Mouse (Mus musculus) intestine, embryonic 14.5 days (tissue): ENCODE data around the gene Stag3. TPM values are rescaled to one million over a fixed set of nuclear protein-coding genes. Genes with fewer than 3 reads are reported as not detected.

Source experiments
- ATAC-seq: fragments of 200-750 bp; cut with Nextera tagmentation; replicated peaks from 2 replicates; pipeline ENCODE4 v1.8.0; 2017; ENCODE audit warnings: low read depth, moderate number of reproducible peaks, moderate TSS enrichment, moderate library complexity; ENCODE audit not compliant: low FRiP score, low TSS enrichment
- DNase-seq: peaks from one replicate; pipeline ENCODE4 v3.0.0-alpha.2; 2018; ENCODE audit warnings: low spot score
- H3K27ac ChIP-seq: fragments of 300-500 bp; sonication (generic); 2 replicates; pipeline ENCODE4 v1.5.1; 2014; ENCODE audit warnings: low read depth, mild to moderate bottlenecking, control low read depth
- H3K27me3 ChIP-seq: fragments of 300-500 bp; sonication (generic); replicated peaks from 2 replicates; pipeline ENCODE4 v1.6.1; 2014; ENCODE audit warnings: low read length, control low read depth; ENCODE audit not compliant: control insufficient read depth, insufficient read depth
- H3K36me3 ChIP-seq: fragments of 300-500 bp; sonication (generic); 2 replicates; pipeline ENCODE4 v1.6.1; 2014; ENCODE audit warnings: low read length, control low read depth; ENCODE audit not compliant: control insufficient read depth, insufficient read depth
- H3K4me1 ChIP-seq: fragments of 300-500 bp; sonication (generic); replicated peaks from 2 replicates; pipeline ENCODE4 v1.6.1; 2014; ENCODE audit warnings: low read length, control low read depth, mixed read lengths; ENCODE audit not compliant: control insufficient read depth, insufficient read depth
- H3K4me2 ChIP-seq: fragments of 300-500 bp; sonication (generic); 2 replicates; pipeline ENCODE4 v1.6.1; 2014; ENCODE audit warnings: low read length
- H3K4me3 ChIP-seq: fragments of 300-500 bp; sonication (generic); 2 replicates; pipeline ENCODE4 v1.5.1; 2014; ENCODE audit warnings: low read depth, low read length, control low read depth, mixed read lengths
- H3K9ac ChIP-seq: fragments of 300-500 bp; sonication (generic); 2 replicates; pipeline ENCODE4 v1.6.1; 2014; ENCODE audit warnings: mild to moderate bottlenecking, low read length
- H3K9me3 ChIP-seq: fragments of 300-500 bp; sonication (generic); 2 replicates; pipeline ENCODE4 v1.6.1; 2016; ENCODE audit warnings: low read length, control low read depth; ENCODE audit not compliant: control insufficient read depth
- WGBS: fragments of 180-500 bp; shearing (Covaris S2); extraction: QIAGEN DNeasy Blood & Tissue Kit; methylation state at CpG from one replicate; pipeline ENCODE4 v1.1.7; 2014; 5-methylcytosine and 5-hydroxymethylcytosine counted together
- polyA plus RNA-seq: library from polyadenylated mRNA; unstranded; fragments of >200 nt; fragmentation: Nextera tagmentation; extraction: Ambion mirVana; gene quantifications from 2 replicates; pipeline ENCODE4 v1.2.1, GENCODE M21; 2014

The Stag3 gene
- polyA plus RNA-seq, 1 experiment from 2014 or later, result 4.6 TPM

GRCm38 (mm10) chr5:138256966-138257584 is 23.0 kb upstream of the Stag3 start:
- no peak overlapping the region for H3K4me2 ChIP-seq
- H3K36me3 ChIP-seq, result peaks cover 43% of the 10 kb centered on the region
- H3K27ac ChIP-seq, result no peak overlapping the region
- H3K4me3 ChIP-seq, result no peak overlapping the region
- 85% methylated on average over 10 of the region's 10 CpGs for WGBS
- no peaks in the 10 kb centered on the region for H3K9me3 ChIP-seq
- DNase-seq (no peak), ATAC-seq (no peak)
- H3K4me1 ChIP-seq, result peaks cover 7% of the 10 kb centered on the region; the same call in 1 of the 2 replicates
- no peaks in the 10 kb centered on the region for H3K27me3 ChIP-seq
- H3K9ac ChIP-seq, result no peak overlapping the region

- ATAC-seq (no peak), DNase-seq (no peak)
- 89% methylated on average over 4 of the region's 4 CpGs for WGBS
- Histone ChIP-seq H3K4me2 (no peak overlapping the region), H3K4me3 (no peak overlapping the region), H3K9me3 (no peaks in the 10 kb centered on the region), H3K27ac (no peak overlapping the region), H3K9ac (no peak overlapping the region), H3K27me3 (no peaks in the 10 kb centered on the region), H3K4me1 (peaks cover 11% of the 10 kb centered on the region), H3K36me3 (peaks cover 46% of the 10 kb centered on the region)
These were observed 22.5 kb upstream of the Stag3 start for GRCm38 (mm10) chr5:138257585-138257978.

GRCm38 (mm10) chr5:138258078-138258477 is 22.0 kb upstream of the Stag3 start:
- Histone ChIP-seq H3K9ac (no peak overlapping the region), H3K4me3 (no peak overlapping the region), H3K36me3 (peaks cover 46% of the 10 kb centered on the region), H3K27ac (no peak overlapping the region), H3K4me1 (peaks cover 16% of the 10 kb centered on the region), H3K27me3 (no peaks in the 10 kb centered on the region), H3K4me2 (no peak overlapping the region), H3K9me3 (no peaks in the 10 kb centered on the region)
- DNase-seq (no peak), ATAC-seq (no peak)
- WGBS, result 76% methylated on average over 3 of the region's 3 CpGs

GRCm38 (mm10) chr5:138258542-138258941 is 21.5 kb upstream of the Stag3 start:
- peaks cover 18% of the 10 kb centered on the region for H3K4me1 ChIP-seq
- ATAC-seq, result no peak
- DNase-seq, result no peak
- no peak overlapping the region for H3K9ac ChIP-seq
- H3K4me3 ChIP-seq, result no peak overlapping the region
- no peak overlapping the region for H3K4me2 ChIP-seq
- no peaks in the 10 kb centered on the region for H3K27me3 ChIP-seq
- 80% methylated on average over 6 of the region's 6 CpGs for WGBS
- no peaks in the 10 kb centered on the region for H3K9me3 ChIP-seq
- H3K27ac ChIP-seq, result no peak overlapping the region
- H3K36me3 ChIP-seq, result peaks cover 46% of the 10 kb centered on the region

- H3K27ac ChIP-seq, result no peak overlapping the region
- DNase-seq (no peak), ATAC-seq (no peak)
- peaks cover 46% of the 10 kb centered on the region for H3K36me3 ChIP-seq
- H3K9me3 ChIP-seq, result no peaks in the 10 kb centered on the region
- peaks cover 18% of the 10 kb centered on the region for H3K4me1 ChIP-seq
- no peaks in the 10 kb centered on the region for H3K27me3 ChIP-seq
- H3K4me2 ChIP-seq, result no peak overlapping the region
- 62% methylated on average over 7 of the region's 7 CpGs for WGBS
- H3K9ac ChIP-seq, result no peak overlapping the region
- H3K4me3 ChIP-seq, result no peak overlapping the region
These were observed 21.0 kb upstream of the Stag3 start for GRCm38 (mm10) chr5:138258993-138259392.

GRCm38 (mm10) chr5:138260051-138260450 is 20.0 kb upstream of the Stag3 start:
- Histone ChIP-seq H3K4me1 (peaks cover 22% of the 10 kb centered on the region), H3K9me3 (no peaks in the 10 kb centered on the region), H3K27ac (no peak overlapping the region), H3K36me3 (peaks cover 46% of the 10 kb centered on the region), H3K4me3 (no peak overlapping the region), H3K4me2 (no peak overlapping the region), H3K9ac (no peak overlapping the region), H3K27me3 (no peaks in the 10 kb centered on the region)
- 80% methylated on average over 10 of the region's 10 CpGs for WGBS
- no peak for DNase-seq
- no peak for ATAC-seq

GRCm38 (mm10) chr5:138260834-138261233 is 19.2 kb upstream of the Stag3 start:
- no peaks in the 10 kb centered on the region for H3K27me3 ChIP-seq
- WGBS, result 77% methylated on average over 11 of the region's 11 CpGs
- peaks cover 22% of the 10 kb centered on the region for H3K4me1 ChIP-seq
- H3K9ac ChIP-seq, result no peak overlapping the region
- H3K27ac ChIP-seq, result no peak overlapping the region
- ATAC-seq (no peak), DNase-seq (no peak)
- peaks cover 47% of the 10 kb centered on the region for H3K36me3 ChIP-seq
- no peak overlapping the region for H3K4me2 ChIP-seq
- H3K9me3 ChIP-seq, result no peaks in the 10 kb centered on the region
- no peak overlapping the region for H3K4me3 ChIP-seq

GRCm38 (mm10) chr5:138262001-138262400 is 18.0 kb upstream of the Stag3 start:
- no peaks in the 10 kb centered on the region for H3K27me3 ChIP-seq
- H3K4me3 ChIP-seq, result no peak overlapping the region

GRCm38 (mm10) chr5:138262582-138263240 is 17.3 kb upstream of the Stag3 start:
- peak overlapping the region; percentile 73 for H3K4me3 ChIP-seq
- no peak overlapping the region for H3K27ac ChIP-seq
- H3K9me3 ChIP-seq, result no peaks in the 10 kb centered on the region
- H3K9ac ChIP-seq, result peak overlapping the region; percentile 78
- H3K4me2 ChIP-seq, result peak overlapping the region; percentile 89
- DNase-seq, result no peak
- whole genome bisulfite sequencing, result 64% methylated on average over 18 of the region's 18 CpGs
- peaks cover 50% of the 10 kb centered on the region for H3K36me3 ChIP-seq
- no peaks in the 10 kb centered on the region for H3K27me3 ChIP-seq
- peaks cover 15% of the 10 kb centered on the region for H3K4me1 ChIP-seq
- no peak for ATAC-seq

More at GRCm38 (mm10) chr5:138262001-138262400, 18.0 kb upstream of the Stag3 start:
- WGBS, result 81% methylated on average over 4 of the region's 4 CpGs
- no peak for ATAC-seq
- H3K9me3 ChIP-seq, result no peaks in the 10 kb centered on the region
- H3K4me1 ChIP-seq, result peaks cover 15% of the 10 kb centered on the region
- no peak overlapping the region for H3K27ac ChIP-seq
- no peak overlapping the region for H3K9ac ChIP-seq
- no peak for DNase-seq
- H3K4me2 ChIP-seq, result no peak overlapping the region
- peaks cover 54% of the 10 kb centered on the region for H3K36me3 ChIP-seq
